Mouse (Mus musculus) heart, adult 2 months (tissue): ENCODE data around the gene Syt3. TPM values are rescaled to one million over a fixed set of nuclear protein-coding genes. Genes with fewer than 3 reads are reported as not detected.
A peak's percentile ranks its signal among the peaks of the same experiment; 100 is the strongest.

Experiments used
- DNase-seq, 2 experiments: peaks; one replicate each; pipeline ENCODE4 v3.0.0; 2021
- H3K27ac ChIP-seq: fragments of 200-600 bp; 2 replicates; pipeline ENCODE4 v1.8.1; 2022
- H3K27me3 ChIP-seq: fragments of 200-500 bp; 2 replicates; pipeline ENCODE4 v1.6.1; 2012; ENCODE audit warnings: mild to moderate bottlenecking, low read length, inconsistent platforms, mixed read lengths; ENCODE audit not compliant: control insufficient read depth, insufficient read depth
- H3K36me3 ChIP-seq: fragments of 200-500 bp; 2 replicates; pipeline ENCODE4 v1.6.1; 2012; ENCODE audit warnings: low read length, inconsistent platforms; ENCODE audit not compliant: control insufficient read depth, insufficient read depth
- H3K4me1 ChIP-seq: fragments of 200-500 bp; 2 replicates; pipeline ENCODE4 v1.6.1; 2011; ENCODE audit warnings: low read length; ENCODE audit not compliant: control insufficient read depth, insufficient read depth
- H3K4me3 ChIP-seq: fragments of 200-600 bp; 2 replicates; pipeline ENCODE4 v1.8.1; 2022
- H3K79me2 ChIP-seq: fragments of 200-500 bp; replicated peaks from 2 replicates; pipeline ENCODE4 v1.6.1; 2012; ENCODE audit warnings: mild to moderate bottlenecking, inconsistent platforms, low read length, moderate library complexity, mixed read lengths; ENCODE audit not compliant: control insufficient read depth, insufficient read depth
- H3K9ac ChIP-seq: fragments of 200-500 bp; 2 replicates; pipeline ENCODE4 v1.6.1; 2012; ENCODE audit warnings: low read depth, mild to moderate bottlenecking, control low read depth, inconsistent platforms, low read length, mixed read lengths
- CTCF ChIP-seq: fragments of 200-600 bp; IDR thresholded peaks from 2 replicates; pipeline ENCODE4 v1.8.1; 2022; ENCODE audit warnings: antibody characterized with exemption, mild to moderate bottlenecking, moderate library complexity
- EP300 ChIP-seq: fragments of 200-500 bp; IDR thresholded peaks from 2 replicates; pipeline ENCODE4 v1.6.1; 2011; ENCODE audit warnings: low read depth, low read length, control low read depth; ENCODE audit not compliant: insufficient read depth
- POLR2A ChIP-seq: fragments of 200-500 bp; IDR thresholded peaks from 2 replicates; pipeline ENCODE4 v1.6.1; 2011; ENCODE audit warnings: mild to moderate bottlenecking, low read depth, low read length, control low read depth; ENCODE audit not compliant: insufficient read depth
- WGBS: fragments of 180-500 bp; shearing (Covaris S2); methylation state at CpG from one replicate; pipeline ENCODE4 v1.1.7; 2018; 5-methylcytosine and 5-hydroxymethylcytosine counted together
- intact Hi-C: fragments of 180-260 bp; cut with DNase I; formaldehyde crosslinking; loops from one replicate; pipeline ENCODE4 v1.15.1; 2025
- polyA plus RNA-seq: library from polyadenylated mRNA; depleted of rRNA; stranded (reverse); fragments of >200 nt; gene quantifications from 2 replicates; pipeline ENCODE4 v1.2.3, GENCODE M21; 2012
- total RNA-seq, 2 experiments: library from RNA; stranded (reverse); gene quantifications; 2 replicates each; pipeline ENCODE4 v1.2.3; 2021

Gene Syt3
- total and polyA plus RNA-seq, 3 experiments = 1.4 to 3.2 (median 2.5) TPM

DNA sequence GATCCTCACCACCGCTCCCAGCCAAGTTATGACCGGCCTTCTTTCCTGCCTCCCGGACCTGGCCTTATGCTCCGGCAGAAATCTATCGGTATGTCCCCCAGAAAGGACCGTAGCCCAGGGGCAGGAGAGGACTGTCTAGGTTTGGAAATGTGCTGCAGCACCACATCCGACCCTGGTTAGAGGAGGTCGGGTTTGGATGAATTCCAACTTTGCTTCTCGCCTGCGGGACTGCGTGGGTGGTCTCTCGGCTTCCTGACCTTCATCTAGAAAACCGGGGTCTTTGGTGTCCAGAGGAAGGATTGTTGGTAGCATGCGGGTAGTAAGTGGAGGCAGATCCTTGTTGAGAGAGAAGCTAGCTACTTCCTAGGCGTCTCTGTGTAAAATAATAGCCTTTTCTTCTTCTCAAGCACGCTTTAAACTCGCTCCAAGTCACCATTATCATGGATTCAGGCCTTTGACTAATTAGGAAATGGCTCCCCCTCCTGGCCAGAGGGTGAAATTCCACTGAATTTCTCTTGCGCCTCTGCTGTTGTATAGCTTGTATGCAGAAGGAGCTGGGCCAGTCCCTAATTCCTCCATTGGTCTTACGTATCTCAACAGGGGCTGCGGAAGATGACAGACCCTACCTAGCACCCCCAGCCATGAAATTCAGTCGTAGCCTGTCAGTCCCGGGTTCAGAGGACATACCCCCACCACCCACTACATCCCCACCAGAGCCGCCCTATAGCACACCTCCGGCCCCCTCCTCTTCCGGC, 32.8 kb upstream of the Syt3 start:
- no peaks in the 10 kb centered on the region for H3K79me2 ChIP-seq
- H3K9ac ChIP-seq = peak overlapping the region; percentile 43; the same call in 1 of the 2 replicates
- H3K27me3 ChIP-seq = peaks cover 27% of the 10 kb centered on the region
- 7% methylated on average over 25 of the region's 25 CpGs for WGBS
- TF ChIP-seq POLR2A = no peak
- TF ChIP-seq CTCF = peak; percentile 97
- TF ChIP-seq EP300 = 0 out of 2 replicates have a peak, but pooled peaks have one; percentile 33
- H3K36me3 ChIP-seq = no peaks in the 10 kb centered on the region
- peak overlapping the region; percentile 19; the same call in 1 of the 2 replicates for H3K4me3 ChIP-seq
- no peaks in the 10 kb centered on the region for H3K4me1 ChIP-seq
- peak; percentile 69 to 74 for DNase-seq
- intact Hi-C loops = loop anchor here (1.0 kb wide), 1 partner anchor 89 kb away; no protein-coding TSS in a partner anchor
- H3K27ac ChIP-seq = no peak overlapping the region

DNA sequence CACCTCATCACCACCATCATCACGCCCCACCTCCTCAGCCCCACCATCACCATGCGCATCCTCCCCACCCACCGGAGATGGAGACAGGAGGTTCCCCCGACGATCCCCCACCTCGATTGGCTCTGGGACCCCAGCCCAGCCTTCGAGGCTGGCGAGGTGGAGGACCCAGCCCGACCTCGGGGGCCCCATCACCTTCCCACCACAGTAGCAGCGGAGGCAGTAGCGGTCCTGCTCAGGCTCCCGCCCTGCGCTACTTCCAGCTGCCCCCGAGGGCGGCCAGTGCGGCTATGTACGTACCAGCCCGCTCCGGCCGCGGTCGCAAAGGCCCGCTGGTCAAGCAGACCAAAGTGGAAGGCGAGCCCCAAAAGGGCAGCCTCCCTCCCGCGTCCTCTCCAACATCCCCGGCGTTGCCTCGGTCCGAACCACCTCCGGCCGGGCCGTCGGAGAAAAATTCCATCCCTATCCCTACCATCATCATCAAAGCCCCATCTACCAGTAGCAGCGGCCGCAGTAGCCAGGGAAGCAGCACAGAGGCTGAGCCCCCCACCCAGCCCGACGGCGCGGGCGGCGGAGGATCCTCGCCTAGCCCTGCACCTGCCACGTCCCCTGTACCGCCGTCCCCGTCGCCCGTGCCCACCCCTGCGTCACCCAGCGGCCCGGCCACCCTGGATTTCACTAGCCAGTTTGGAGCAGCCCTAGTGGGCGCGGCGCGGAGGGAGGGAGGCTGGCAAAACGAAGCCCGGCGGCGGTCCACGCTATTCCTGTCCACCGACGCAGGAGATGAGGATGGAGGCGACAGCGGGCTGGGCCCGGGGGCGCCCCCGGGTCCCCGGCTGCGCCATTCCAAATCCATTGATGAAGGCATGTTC, 31.8 kb upstream of the Syt3 start:
- H3K27me3 ChIP-seq = peaks cover 29% of the 10 kb centered on the region

DNA sequence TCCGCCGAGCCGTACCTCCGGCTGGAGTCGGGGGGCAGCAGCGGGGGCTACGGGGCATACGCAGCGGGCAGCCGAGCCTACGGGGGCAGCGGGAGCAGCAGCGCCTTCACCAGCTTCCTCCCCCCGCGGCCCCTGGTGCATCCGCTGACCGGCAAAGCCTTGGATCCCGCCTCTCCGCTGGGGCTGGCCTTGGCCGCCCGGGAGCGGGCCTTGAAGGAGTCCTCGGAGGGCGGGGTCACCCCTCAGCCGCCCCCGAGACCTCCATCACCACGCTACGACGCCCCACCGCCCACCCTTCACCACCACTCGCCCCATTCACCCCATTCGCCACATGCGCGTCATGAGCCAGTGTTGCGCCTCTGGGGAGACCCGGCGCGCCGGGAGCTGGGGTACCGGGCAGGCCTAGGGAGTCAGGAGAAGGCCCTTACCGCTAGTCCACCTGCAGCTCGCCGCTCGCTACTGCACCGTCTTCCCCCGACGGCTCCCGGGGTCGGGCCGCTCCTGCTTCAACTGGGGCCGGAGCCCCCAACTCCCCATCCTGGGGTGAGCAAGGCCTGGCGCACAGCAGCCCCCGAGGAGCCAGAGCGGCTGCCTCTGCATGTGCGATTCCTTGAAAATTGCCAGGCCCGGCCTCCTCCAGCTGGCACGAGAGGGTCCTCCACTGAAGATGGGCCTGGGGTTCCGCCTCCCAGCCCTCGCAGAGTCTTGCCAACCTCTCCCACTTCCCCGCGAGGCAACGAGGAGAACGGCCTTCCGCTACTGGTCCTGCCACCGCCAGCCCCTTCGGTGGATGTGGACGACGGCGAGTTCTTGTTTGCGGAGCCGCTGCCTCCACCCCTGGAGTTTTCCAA, 30.9 kb upstream of the Syt3 start:
- TF ChIP-seq CTCF (no peak), POLR2A (no peak), EP300 (no peak)

More for the DNA sequence above, 31.8 kb upstream of the Syt3 start:
- Histone ChIP-seq H3K36me3 (no peaks in the 10 kb centered on the region), H3K9ac (no peak overlapping the region), H3K79me2 (no peaks in the 10 kb centered on the region), H3K4me1 (no peaks in the 10 kb centered on the region), H3K4me3 (no peak overlapping the region), H3K27ac (no peak overlapping the region)
- whole genome bisulfite sequencing = 5% methylated on average over 70 of the region's 71 CpGs
- intact Hi-C loops = loop anchor here (1.0 kb wide), 1 partner anchor 90 kb away; no protein-coding TSS in a partner anchor
- DNase-seq = no peak
- TF ChIP-seq CTCF (no peak), EP300 (no peak), POLR2A (no peak)

DNA sequence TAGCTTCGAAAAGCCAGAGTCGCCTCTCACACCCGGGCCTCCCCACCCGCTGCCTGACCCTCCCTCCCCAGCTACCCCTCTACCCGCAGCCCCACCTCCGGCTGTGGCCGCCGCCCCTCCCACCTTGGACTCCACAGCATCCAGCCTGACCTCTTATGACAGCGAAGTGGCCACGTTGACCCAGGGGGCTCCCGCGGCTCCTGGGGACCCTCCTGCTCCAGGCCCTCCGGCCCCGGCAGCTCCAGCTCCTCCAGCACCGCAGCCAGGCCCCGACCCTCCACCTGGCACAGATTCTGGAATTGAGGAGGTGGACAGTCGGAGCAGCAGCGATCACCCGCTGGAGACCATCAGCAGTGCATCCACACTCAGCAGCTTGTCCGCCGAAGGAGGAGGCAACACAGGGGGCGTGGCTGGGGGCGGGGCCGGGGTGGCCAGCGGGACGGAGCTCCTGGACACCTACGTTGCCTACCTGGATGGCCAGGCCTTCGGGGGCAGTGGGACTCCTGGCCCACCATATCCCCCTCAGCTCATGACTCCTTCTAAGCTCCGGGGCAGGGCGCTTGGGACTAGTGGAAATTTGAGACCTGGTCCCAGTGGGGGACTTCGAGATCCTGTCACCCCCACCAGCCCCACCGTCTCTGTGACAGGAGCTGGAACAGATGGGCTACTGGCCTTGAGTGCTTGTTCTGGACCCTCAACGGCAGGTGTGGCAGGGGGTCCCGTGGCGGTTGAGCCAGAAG, 30.1 kb upstream of the Syt3 start:
- Histone ChIP-seq H3K4me1 (no peaks in the 10 kb centered on the region), H3K4me3 (no peak overlapping the region), H3K9ac (no peak overlapping the region), H3K27me3 (peaks cover 31% of the 10 kb centered on the region), H3K79me2 (no peaks in the 10 kb centered on the region), H3K27ac (no peak overlapping the region), H3K36me3 (no peaks in the 10 kb centered on the region)
- 3% methylated on average over 35 of the region's 35 CpGs for WGBS
- TF ChIP-seq POLR2A = no peak
- TF ChIP-seq CTCF = no peak
- no peak for TF ChIP-seq EP300
- intact Hi-C loops = no loop called here
- no peak for DNase-seq

More for the DNA sequence above, 30.9 kb upstream of the Syt3 start:
- Histone ChIP-seq H3K36me3 (no peaks in the 10 kb centered on the region), H3K27me3 (peaks cover 31% of the 10 kb centered on the region), H3K79me2 (no peaks in the 10 kb centered on the region), H3K4me3 (no peak overlapping the region), H3K9ac (no peak overlapping the region), H3K4me1 (no peaks in the 10 kb centered on the region), H3K27ac (no peak overlapping the region)
- intact Hi-C loops = no loop called here
- WGBS = 4% methylated on average over 71 of the region's 71 CpGs
- no peak for DNase-seq

DNA sequence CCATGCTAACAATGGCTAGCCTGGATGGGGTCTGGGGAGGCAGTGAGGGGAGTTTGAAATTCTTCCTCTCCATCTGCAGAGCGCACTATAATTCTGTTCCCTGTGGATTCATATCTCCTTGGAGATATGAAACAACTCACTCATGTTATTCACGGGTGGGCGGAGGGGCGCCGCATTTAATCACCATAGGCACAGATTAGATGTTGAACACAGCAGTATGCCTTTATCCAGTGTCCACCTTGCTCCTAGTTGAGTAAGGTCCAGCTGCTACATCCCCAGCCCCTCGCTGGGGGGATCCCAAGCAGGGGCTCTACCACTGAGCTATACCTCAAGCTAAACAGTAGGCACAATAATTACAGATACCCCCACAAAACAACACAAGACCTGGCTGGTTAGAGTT, 28.5 kb upstream of the Syt3 start:
- DNase-seq = no peak
- Histone ChIP-seq H3K36me3 (no peaks in the 10 kb centered on the region), H3K4me1 (no peaks in the 10 kb centered on the region), H3K79me2 (no peaks in the 10 kb centered on the region), H3K27me3 (peaks cover 31% of the 10 kb centered on the region), H3K9ac (no peak overlapping the region), H3K27ac (no peak overlapping the region), H3K4me3 (no peak overlapping the region)
- TF ChIP-seq EP300 (no peak), POLR2A (no peak)
- intact Hi-C loops = loop anchor here (5.0 kb wide), 1 partner anchor 48 kb away; the partner anchor contains the start of gene Clec11a
- WGBS = 53% methylated on average over 6 of the region's 6 CpGs
